Mouse (Mus musculus): Measurements from ENCODE around the gene Hoxb6.
A peak's percentile ranks its signal among the peaks of the same experiment; 100 is the strongest.

Hoxb6 gene

GRCm38 (mm10) chr11:96257141-96257540, 35.1 kb upstream of the Hoxb6 start:
- Histone ChIP-seq H3K27me3 (ENCODE audit: insufficient read depth, low read length) (peaks cover 98% of the 10 kb centered on the region), H3K4me3 (replicated peaks; ENCODE audit: low read length) (no peak overlapping the region), H3K9me3 (ENCODE audit: low read length) (no peaks in the 10 kb centered on the region), H3K4me1 (replicated peaks; ENCODE audit: low read depth, low read length) (peaks cover 61% of the 10 kb centered on the region), H3K36me3 (ENCODE audit: insufficient read depth, low read length) (no peaks in the 10 kb centered on the region)
- TF ChIP-seq NANOG (IDR thresholded peaks at IDR 0.05; ENCODE audit: borderline replicate concordance, low read length) (no peak), CTCF (conservative IDR thresholded peaks at IDR 0.05; ENCODE audit: low read length) (no peak), POU5F1 (IDR thresholded peaks at IDR 0.05; ENCODE audit: borderline replicate concordance, low read length) (no peak)

GRCm38 (mm10) chr11:96259038-96259437, 33.2 kb upstream of the Hoxb6 start:
- Histone ChIP-seq H3K36me3 (ENCODE audit: insufficient read depth, low read length) (peaks cover 5% of the 10 kb centered on the region), H3K4me1 (replicated peaks; ENCODE audit: low read depth, low read length) (peaks cover 52% of the 10 kb centered on the region), H3K9me3 (ENCODE audit: low read length) (no peaks in the 10 kb centered on the region), H3K4me3 (replicated peaks; ENCODE audit: low read length) (no peak overlapping the region), H3K27me3 (ENCODE audit: insufficient read depth, low read length) (peaks cover 98% of the 10 kb centered on the region)
- no peak for TF ChIP-seq NANOG (IDR thresholded peaks at IDR 0.05; ENCODE audit: borderline replicate concordance, low read length)
- no peak for TF ChIP-seq POU5F1 (IDR thresholded peaks at IDR 0.05; ENCODE audit: borderline replicate concordance, low read length)

DNA sequence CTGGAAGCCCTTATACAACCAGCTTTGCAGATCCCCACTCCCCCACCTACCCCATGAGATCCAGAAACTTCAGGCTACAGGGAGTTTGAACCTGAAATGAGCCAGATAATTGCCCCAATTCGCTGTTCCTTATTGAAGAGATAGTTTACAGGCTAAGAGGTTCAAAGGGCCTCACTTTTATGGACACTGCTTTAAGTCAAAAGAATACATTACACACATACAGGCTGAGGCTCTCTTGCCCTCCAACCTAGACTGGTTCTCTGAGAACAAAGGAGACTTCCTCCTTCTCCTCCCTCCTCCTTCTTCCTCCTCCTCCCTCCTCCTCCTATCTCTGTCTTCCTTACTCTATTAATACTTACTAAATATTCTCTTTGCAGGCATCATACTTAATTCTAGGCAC, 32.8 kb upstream of the Hoxb6 start:
- Histone ChIP-seq H3K36me3 (ENCODE audit: insufficient read depth, low read length) (peaks cover 5% of the 10 kb centered on the region), H3K27me3 (ENCODE audit: insufficient read depth, low read length) (peaks cover 98% of the 10 kb centered on the region), H3K4me3 (replicated peaks; ENCODE audit: low read length) (no peak overlapping the region), H3K9me3 (ENCODE audit: low read length) (0 out of 2 replicates have a peak, but pooled peaks cover under 1% of the 10 kb centered on the region), H3K4me1 (replicated peaks; ENCODE audit: low read depth, low read length) (peaks cover 51% of the 10 kb centered on the region)
- TF ChIP-seq NANOG (IDR thresholded peaks at IDR 0.05; ENCODE audit: borderline replicate concordance, low read length) (no peak), CTCF (conservative IDR thresholded peaks at IDR 0.05; ENCODE audit: low read length) (no peak), POU5F1 (IDR thresholded peaks at IDR 0.05; ENCODE audit: borderline replicate concordance, low read length) (no peak)

DNA sequence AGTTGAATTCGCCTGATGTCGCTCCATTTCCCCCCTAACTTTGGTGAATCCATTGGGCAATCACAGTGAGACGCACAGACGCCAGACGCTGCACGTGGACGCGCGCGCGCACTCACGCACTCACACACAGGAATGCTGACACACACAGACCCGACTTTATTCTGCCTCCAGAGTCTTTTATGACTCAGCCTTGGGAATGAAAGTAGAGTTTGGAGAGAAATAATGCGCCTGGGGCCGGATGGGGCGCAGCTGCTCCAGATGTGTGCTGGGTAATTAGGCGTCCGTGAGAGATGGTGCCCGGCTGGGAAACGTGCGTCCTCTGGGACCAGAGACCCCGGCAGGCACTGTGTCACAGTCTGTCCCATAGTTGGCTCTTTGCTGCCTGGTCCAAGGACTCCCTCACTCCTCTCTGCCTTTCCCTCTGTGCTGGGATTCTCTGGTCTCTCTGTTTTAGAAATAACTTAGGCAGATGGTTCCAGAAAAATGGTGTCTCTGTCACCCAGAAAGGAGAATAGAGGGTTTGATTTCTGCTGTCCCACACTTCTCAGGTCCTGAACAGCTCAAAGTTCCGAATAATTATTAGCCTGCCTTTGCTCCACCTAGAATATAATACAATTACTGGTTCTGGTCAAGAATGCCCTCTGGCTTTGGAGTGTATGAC, 31.8 kb upstream of the Hoxb6 start:
- H3K27me3 ChIP-seq (ENCODE audit: insufficient read depth, low read length): peaks cover 98% of the 10 kb centered on the region
- H3K9me3 ChIP-seq (ENCODE audit: low read length): peaks cover 7% of the 10 kb centered on the region; the same call in 1 of the 2 replicates
- peaks cover 12% of the 10 kb centered on the region for H3K36me3 ChIP-seq (ENCODE audit: insufficient read depth, low read length)
- peaks cover 43% of the 10 kb centered on the region for H3K4me1 ChIP-seq (replicated peaks; ENCODE audit: low read depth, low read length)
- no peak for TF ChIP-seq POU5F1 (IDR thresholded peaks at IDR 0.05; ENCODE audit: borderline replicate concordance, low read length)
- TF ChIP-seq CTCF (conservative IDR thresholded peaks at IDR 0.05; ENCODE audit: low read length): no peak
- no peak for TF ChIP-seq NANOG (IDR thresholded peaks at IDR 0.05; ENCODE audit: borderline replicate concordance, low read length)
- H3K4me3 ChIP-seq (replicated peaks; ENCODE audit: low read length): peak overlapping the region; percentile 46; the same call in 1 of the 2 replicates

DNA sequence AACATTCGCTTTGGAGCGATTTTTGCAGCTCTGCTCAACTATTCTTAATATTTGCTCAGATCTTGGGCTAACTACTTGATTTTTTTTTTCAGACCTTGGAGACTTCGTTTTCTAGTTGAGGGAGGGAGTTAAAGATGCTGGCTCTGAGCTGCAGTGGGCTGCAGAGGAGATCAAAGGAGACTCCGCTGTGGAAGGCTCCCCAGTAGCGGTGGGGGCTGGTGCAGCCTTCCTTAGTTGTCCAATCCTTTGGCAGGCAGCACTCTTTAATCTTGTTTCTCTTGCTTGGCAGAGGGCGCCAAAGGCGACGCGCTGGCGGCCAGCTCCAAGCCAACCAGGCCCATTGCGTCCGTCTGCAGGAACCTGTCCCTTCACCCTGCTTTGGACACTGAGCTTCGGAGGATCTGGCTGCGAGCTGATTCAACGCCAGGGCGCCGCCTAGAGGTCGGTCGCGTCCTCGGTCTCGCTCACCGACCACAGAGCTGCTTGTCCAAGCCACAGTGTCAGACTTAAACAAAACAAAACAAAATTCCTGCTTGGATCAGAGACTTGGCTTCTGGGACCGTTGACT, 30.9 kb upstream of the Hoxb6 start:
- TF ChIP-seq CTCF (conservative IDR thresholded peaks at IDR 0.05; ENCODE audit: low read length): peak; percentile 85
- no peak for TF ChIP-seq NANOG (IDR thresholded peaks at IDR 0.05; ENCODE audit: borderline replicate concordance, low read length)
- peaks cover 7% of the 10 kb centered on the region; the same call in 1 of the 2 replicates for H3K9me3 ChIP-seq (ENCODE audit: low read length)
- H3K4me1 ChIP-seq (replicated peaks; ENCODE audit: low read depth, low read length): peaks cover 33% of the 10 kb centered on the region
- peaks cover 98% of the 10 kb centered on the region for H3K27me3 ChIP-seq (ENCODE audit: insufficient read depth, low read length)
- H3K36me3 ChIP-seq (ENCODE audit: insufficient read depth, low read length): peaks cover 12% of the 10 kb centered on the region
- no peak overlapping the region for H3K4me3 ChIP-seq (replicated peaks; ENCODE audit: low read length)

DNA sequence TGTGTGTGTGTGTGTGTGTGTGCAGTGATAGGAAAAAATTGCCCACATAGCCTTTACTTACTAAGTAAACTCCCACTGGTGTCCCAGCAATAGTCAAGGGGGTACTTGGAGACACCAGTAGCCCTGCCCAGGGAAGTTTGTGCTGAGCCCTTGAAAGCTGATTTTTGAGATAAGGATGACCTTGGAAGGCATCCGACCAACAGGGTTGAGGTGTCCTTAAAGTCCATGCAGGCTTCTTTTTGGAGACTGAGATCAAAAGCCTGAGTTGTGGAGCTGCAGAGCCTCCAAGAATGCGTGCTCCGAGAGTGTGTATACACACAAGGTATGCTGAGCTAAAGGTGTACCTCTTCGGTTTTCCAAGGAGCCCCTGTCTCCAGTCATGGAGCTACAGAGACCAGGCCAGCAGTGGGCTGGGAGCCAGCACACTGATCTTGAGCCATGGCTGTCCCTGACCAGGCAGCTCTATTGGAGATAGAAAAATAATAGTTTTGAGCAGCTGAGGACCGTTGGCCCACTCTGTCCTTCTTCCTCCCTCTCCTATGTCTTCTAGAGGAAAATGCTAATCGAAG, 29.9 kb upstream of the Hoxb6 start:
- no peak overlapping the region for H3K4me3 ChIP-seq (replicated peaks; ENCODE audit: low read length)
- TF ChIP-seq NANOG (IDR thresholded peaks at IDR 0.05; ENCODE audit: borderline replicate concordance, low read length): no peak
- no peak for TF ChIP-seq CTCF (conservative IDR thresholded peaks at IDR 0.05; ENCODE audit: low read length)
- TF ChIP-seq POU5F1 (IDR thresholded peaks at IDR 0.05; ENCODE audit: borderline replicate concordance, low read length): no peak
- H3K36me3 ChIP-seq (ENCODE audit: insufficient read depth, low read length): peaks cover 12% of the 10 kb centered on the region
- peaks cover 32% of the 10 kb centered on the region for H3K4me1 ChIP-seq (replicated peaks; ENCODE audit: low read depth, low read length)
- H3K27me3 ChIP-seq (ENCODE audit: insufficient read depth, low read length): peaks cover 98% of the 10 kb centered on the region
- peaks cover 7% of the 10 kb centered on the region; the same call in 1 of the 2 replicates for H3K9me3 ChIP-seq (ENCODE audit: low read length)

DNA sequence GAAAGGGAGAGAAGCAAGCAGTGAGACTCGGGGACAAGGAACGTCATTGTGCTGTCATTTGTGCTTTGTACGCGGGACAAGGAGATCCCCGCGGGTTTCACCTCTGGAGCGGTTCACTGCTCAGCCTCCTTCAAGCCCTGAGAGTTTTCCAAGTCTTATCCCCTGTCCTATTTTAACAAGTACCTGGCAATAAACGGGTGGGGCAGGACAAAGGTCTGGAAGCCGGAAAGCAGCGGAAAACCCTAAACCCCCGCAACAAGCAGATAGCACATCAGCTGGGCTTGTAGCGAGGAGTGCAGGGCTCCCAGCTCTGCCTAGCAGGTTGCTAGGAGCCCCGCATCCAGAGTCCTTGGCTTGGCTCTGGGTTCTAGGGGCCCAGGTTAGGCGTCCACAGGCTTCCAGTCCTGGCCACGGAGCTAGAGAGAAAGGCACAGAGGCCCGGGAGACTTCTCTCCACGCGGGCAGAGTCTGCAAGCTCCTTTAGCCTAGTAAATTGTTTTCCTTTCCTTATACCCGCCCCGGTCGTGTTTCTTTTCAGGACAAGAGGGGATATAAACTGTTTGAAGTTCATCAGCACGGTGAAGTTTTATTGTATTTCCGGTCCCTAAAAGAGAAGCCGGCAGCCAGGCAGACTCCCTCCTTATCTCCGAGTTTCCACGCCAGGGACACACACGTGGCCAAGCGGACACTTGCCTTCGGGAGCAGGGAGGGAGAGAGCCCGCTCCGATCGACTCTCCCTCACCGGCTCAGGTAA, 28.5 kb upstream of the Hoxb6 start:
- no peak for TF ChIP-seq CTCF (conservative IDR thresholded peaks at IDR 0.05; ENCODE audit: low read length)
- TF ChIP-seq NANOG (IDR thresholded peaks at IDR 0.05; ENCODE audit: borderline replicate concordance, low read length): no peak
- no peak for TF ChIP-seq POU5F1 (IDR thresholded peaks at IDR 0.05; ENCODE audit: borderline replicate concordance, low read length)
- H3K4me3 ChIP-seq (replicated peaks; ENCODE audit: low read length): no peak overlapping the region
- H3K9me3 ChIP-seq (ENCODE audit: low read length): peaks cover 7% of the 10 kb centered on the region; the same call in 1 of the 2 replicates
- H3K27me3 ChIP-seq (ENCODE audit: insufficient read depth, low read length): peaks cover 95% of the 10 kb centered on the region
- H3K36me3 ChIP-seq (ENCODE audit: insufficient read depth, low read length): peaks cover 12% of the 10 kb centered on the region
- peaks cover 31% of the 10 kb centered on the region for H3K4me1 ChIP-seq (replicated peaks; ENCODE audit: low read depth, low read length)

- H3K4me3 ChIP-seq (replicated peaks; ENCODE audit: low read length): no peak overlapping the region
- TF ChIP-seq CTCF (conservative IDR thresholded peaks at IDR 0.05; ENCODE audit: low read length) (no peak), NANOG (IDR thresholded peaks at IDR 0.05; ENCODE audit: borderline replicate concordance, low read length) (no peak), POU5F1 (IDR thresholded peaks at IDR 0.05; ENCODE audit: borderline replicate concordance, low read length) (no peak)
- peaks cover 95% of the 10 kb centered on the region for H3K27me3 ChIP-seq (ENCODE audit: insufficient read depth, low read length)
- H3K36me3 ChIP-seq (ENCODE audit: insufficient read depth, low read length): peaks cover 12% of the 10 kb centered on the region
- peaks cover 7% of the 10 kb centered on the region; the same call in 1 of the 2 replicates for H3K9me3 ChIP-seq (ENCODE audit: low read length)
- peaks cover 28% of the 10 kb centered on the region for H3K4me1 ChIP-seq (replicated peaks; ENCODE audit: low read depth, low read length)
These were observed 27.8 kb upstream of the Hoxb6 start for GRCm38 (mm10) chr11:96264390-96265020.

Measured in E14TG2a.4 (cell line).